Mouse (Mus musculus) testis, postnatal 14 days (tissue): ENCODE data around the gene Pianp.

Experiments used
- DNase-seq: peaks from one replicate; pipeline ENCODE4 v3.0.0; 2021; ENCODE audit warnings: low spot score

Gene Pianp

DNA sequence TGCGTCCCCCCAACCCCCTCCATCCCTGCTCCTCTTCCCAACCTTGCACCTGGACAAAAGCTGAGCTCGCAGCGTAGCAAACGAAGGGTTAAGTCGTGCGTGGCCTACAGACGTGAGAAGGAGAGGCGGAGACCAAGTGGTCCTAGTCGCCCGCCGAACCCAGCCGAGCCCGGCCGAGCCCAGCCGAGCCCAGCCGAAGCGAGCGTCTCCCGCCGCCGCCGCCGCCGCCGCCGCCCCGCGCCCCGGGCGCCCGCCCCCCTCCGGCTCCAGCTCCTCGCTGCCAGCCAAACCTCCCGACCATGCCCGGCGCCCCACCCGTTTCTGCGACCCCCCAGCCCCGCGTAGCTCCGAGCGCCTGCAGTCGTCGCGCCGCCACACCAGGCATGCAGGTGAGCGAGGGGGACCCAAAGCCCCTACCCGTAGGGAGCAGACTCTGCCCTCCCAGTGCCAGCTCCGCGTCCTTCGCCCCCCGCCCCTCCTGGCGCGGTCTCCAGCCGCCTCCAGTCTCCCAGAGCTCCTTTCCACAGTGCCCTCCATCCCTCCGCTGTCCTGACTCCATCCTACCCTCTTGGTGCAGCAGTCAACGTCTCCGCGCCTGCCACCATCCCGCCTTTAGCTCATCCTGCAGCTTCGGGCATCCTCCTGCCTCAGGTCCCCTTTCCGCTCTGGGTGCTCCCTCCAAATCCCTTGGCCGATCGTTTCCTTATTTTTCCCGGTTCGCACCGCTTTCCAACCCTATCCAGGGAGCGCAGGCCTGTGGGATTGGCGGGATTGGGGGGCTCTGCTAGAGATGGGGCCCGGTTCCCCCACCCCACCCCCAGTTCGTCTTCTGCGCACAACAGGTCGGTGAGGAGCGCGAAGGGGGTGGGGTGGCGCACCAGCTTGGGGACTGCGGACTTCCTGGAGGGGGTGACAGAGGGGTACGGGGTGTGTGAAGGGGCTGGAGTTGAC, at the start of gene Pianp:
Gene Pianp, plus strand, starts transcription at position 144 of the 951 bp plus-strand sequence.
- no peak for DNase-seq

DNA sequence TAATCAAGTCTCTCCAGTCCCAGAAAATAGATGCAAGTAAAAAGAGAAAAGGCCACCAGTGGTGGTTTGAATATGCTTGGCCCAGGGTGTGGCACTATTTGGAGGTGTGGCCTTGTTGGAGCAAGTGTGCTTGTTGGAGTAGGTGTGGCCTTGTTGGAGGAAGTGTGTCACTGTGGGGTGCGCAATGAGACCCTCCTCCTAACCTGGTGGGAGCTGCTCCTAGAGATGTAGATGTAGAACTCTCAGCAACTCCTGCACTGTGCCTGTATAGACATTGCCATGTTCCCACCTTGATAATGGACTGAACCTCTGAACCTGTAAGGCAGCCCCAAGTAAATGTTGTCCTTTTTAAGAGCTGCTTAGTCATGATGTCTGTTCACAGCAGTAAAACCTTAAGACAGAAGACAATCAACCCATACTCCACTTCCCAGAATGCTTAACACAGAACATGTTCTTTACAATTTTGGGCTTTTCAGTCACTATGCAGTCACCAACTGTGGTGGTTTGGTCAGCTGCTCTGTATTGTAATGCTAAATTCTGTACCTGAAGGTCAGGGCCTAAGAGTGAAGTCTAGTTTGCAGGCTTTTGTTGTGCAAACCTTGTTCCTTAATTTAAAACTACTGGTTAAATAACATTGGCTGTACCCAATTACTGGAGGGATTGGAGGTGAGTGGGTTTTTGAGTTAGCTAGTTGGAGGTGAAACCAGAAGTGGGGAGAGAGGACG, 42.3 kb upstream of the Pianp start:
- DNase-seq: no peak

GRCm38 (mm10) chr6:124955212-124955611, 41.3 kb upstream of the Pianp start:
- DNase-seq: no peak

GRCm38 (mm10) chr6:124958127-124958526, 38.4 kb upstream of the Pianp start:
- no peak for DNase-seq

- no peak for DNase-seq
Measured at GRCm38 (mm10) chr6:124959960-124960359, 36.5 kb upstream of the Pianp start.

GRCm38 (mm10) chr6:124961021-124961420, 35.5 kb upstream of the Pianp start:
- DNase-seq: no peak

DNA sequence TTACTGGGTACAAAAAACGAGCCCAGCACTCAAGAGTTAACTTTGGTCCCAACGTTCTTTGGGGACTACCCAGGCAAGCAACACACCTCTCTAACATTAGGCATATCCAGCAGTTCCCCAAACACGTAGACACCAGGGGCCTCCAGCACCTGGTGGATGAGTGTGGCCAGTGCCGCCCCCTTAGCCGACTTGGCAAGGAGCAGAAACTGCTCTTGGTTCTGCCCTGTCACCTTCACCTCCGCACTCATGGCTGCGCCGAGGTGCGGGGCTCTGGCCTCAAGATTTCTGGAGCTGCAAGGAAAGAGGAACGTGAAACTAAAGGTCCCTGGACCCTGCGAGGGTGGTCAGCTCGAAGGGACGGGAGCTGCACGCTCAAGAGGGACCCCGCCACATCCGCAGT, 31.9 kb upstream of the Pianp start:
- DNase-seq: no peak

GRCm38 (mm10) chr6:124965088-124965719, 31.3 kb upstream of the Pianp start, which contains the start of gene Cops7a:
Gene Cops7a, minus strand, starts transcription at chr6:124965538.
- DNase-seq: peak; percentile 95

DNA sequence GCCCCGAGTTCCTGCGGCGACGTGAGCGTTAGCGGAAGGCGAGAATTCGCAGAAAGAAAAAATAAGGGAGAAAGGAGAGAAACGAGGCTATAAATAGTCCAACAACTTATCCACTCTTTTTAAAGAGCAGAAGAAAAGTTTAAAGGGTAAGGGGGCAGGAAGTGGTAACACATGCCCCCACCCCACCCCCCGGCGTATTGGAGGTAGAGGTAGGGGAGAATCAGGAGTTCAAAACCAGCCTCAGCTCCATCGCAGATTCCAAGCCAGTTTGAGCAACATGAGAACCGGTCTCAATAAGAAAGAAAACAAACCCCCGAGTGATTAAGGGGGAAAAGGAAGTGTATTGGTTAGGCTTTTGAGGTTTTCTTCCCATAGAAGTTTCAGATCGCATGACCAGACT, 30.7 kb upstream of the Pianp start:
- no peak for DNase-seq

- DNase-seq: no peak
Measured at GRCm38 (mm10) chr6:124966466-124967118, 29.9 kb upstream of the Pianp start.

- no peak for DNase-seq
Measured at GRCm38 (mm10) chr6:124967766-124968165, 28.7 kb upstream of the Pianp start.

- no peak for DNase-seq
Measured at GRCm38 (mm10) chr6:124992241-124992640, 4.3 kb upstream of the Pianp start.

DNA sequence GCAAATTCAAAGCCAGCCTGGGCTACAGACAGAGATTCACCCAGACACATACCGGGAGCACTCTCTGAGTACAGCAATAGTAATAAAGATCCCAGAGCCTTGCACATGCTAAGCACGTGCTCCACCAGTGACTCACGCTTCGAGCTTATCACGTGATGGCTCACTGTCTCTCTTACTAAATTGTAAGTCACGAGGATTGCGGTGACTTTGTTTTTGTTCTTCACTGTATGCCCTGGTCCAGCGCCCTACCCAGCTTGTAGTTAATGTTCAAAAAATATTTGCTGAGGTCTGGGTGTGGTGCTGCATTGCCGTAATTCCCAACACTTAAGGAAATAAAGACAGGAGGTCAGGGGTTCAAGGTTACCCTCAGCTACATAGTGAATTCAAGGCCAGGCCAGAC, 3.1 kb upstream of the Pianp start:
- no peak for DNase-seq

DNA sequence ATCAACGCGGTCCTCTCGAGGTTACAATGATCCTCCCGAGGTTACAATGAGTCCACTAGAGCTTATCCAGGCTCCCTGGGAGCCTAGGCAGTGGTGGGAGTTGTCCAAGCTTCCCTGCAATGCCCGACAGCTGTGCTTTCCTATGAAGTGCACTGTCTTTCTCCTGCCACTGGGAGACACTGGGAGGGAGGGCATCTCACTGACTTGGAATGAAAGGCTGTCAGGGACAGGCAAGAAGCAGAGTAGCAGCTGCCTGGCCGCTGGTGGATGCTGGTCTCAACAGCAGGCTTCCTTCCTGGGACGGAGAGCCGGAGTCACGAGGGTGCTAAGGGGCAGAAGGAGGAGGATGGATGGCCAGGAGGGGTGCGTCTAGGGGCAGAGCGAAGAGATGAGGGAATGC, 2.6 kb upstream of the Pianp start:
- no peak for DNase-seq

DNA sequence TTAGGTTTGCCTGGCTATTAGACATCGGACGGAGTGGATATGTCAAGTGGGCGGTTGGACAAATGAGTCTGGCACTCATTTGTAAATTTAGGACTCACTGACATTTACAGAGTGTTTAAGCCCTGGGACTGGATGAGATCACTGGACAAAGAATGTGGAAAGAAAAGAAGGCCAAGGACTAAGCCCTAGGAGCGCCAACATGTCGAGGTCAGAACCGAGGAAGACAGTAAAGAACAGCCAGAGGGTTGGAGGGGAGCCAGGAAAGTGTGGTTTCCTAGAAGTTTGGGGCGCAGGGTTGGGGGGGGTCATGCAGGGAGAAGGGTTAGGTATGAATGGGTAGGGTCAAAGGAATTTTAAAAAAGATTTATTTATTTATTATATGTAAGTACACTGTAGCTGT, 1.2 kb upstream of the Pianp start:
- no peak for DNase-seq

GRCm38 (mm10) chr6:124995831-124996403, 577 bp upstream of the Pianp start:
- DNase-seq: no peak

- DNase-seq: no peak
Measured at GRCm38 (mm10) chr6:124998066-124998465, 1.6 kb downstream of the Pianp start.

DNA sequence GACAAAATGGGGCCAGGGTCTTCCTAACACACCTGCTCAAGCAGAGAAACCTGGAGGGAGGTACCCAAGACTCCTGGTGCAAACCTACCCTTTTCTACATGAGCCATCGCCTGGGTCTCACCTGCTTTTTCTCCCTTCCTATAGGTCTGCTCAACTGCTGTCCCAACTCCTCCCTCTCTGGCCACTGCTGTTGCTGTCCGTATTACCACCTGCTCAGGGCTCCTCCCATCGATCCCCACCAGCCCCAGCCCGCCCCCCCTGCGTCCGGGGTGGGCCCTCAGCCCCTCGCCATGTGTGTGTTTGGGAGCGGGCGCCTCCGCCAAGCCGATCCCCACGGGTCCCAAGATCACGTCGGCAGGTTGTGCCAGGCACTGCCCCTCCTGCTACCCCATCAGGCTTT, 2.6 kb downstream of the Pianp start:
- DNase-seq: no peak

DNA sequence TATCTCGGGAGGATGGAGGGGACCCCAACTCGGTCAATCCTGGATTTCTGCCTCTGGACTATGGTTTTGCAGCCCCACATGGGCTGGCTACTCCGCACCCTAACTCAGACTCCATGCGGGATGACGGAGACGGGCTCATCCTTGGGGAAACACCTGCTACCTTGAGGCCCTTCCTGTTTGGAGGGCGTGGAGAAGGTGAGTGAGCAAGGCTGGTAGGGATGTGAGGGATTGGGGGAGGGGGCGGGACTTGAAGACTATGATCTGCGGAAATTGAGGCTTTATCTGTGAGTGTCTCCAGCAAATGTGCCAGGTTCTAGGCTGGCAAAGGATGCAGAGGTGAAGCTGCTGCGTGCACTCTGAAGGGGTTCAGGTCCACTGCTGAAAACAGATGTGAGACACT, 3.1 kb downstream of the Pianp start:
- no peak for DNase-seq

DNA sequence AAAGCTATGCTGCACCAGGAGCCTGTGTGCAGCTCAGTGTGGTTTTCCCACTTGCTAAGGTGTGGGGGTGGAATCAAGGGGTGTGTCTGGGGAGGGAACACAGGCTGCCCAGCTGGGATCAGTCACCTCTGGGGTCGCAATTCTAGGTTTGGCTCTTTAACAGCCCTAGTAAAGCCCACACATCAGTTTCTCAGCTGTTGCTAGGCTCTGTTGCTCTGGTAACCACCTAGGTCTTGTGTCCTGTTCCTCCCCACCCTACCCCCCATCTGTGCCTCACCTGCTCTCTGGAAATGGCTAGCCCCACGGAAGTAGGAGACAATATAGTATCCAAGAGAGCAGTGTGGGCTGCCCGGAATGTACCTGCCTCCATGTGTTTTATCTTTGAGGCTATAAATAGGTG, 7.2 kb downstream of the Pianp start:
- DNase-seq: no peak

DNA sequence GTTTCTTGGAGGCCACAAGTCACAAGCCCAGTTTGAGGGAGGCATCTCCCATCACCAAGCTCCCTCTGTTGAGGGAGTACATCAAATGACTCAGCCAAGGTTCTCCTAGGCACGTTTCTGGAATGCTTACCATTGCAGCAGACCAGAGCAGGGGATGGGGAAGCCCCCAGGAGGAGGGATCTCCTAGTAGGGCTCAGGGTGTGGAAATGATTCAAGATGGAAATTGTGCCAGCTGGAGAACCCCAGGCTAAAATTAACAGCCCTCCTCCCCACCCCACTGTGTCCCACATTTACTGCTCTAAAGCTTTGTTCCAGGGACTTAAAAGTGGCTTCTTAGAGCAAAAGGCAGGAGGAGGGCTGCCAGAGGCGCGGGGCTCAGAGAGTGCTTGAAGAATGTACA, 8.6 kb downstream of the Pianp start:
- no peak for DNase-seq

- no peak for DNase-seq
Measured at GRCm38 (mm10) chr6:125008060-125008459, 11.6 kb downstream of the Pianp start.
